Mouse (Mus musculus): ENCODE data around the gene Immt. TPM values are rescaled to one million over a fixed set of nuclear protein-coding genes. Genes with fewer than 3 reads are reported as not detected.

The Immt gene
- total RNA-seq (2021): 100 to 1,000 TPM; 203 to 246 TPM
- long read RNA-seq, experiment 1, partial matches to known transcripts: 1 of 25 reads
- long read RNA-seq, experiment 1, other reads (novel, unspliced or antisense): 20 of 25 reads
- long read RNA-seq, experiment 2, partial matches to known transcripts: 3 of 32 reads
- long read RNA-seq, experiment 2, other reads (novel, unspliced or antisense): 25 of 32 reads

- DNase-seq: peak; percentile 98
Measured at GRCm38 (mm10) chr6:71830690-71831580, at the start of gene Immt. Gene Immt (plus strand): TSS chr6:71831331.

- DNase-seq: no peak
Measured at GRCm38 (mm10) chr6:71783165-71783564, 48.0 kb upstream of the Immt start.

DNA sequence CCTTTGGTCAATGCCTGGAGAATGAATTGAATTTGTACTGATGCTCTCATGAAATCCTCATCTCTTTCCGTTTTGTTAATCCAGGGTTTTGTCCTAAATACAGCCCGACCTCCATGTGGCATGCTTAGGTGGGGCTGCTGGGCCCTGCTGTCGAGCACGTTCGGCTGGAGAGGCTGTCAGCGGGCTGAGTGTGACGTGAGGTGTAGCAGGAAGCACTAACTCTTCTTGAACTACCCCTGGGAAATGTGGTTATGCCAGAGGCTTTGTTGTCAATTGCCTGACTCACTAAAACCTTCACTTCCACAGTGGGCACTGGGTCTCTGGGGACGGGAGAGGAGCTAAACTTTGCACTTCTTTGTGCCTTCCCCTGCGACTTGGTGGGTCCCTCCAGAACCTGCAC is 42.8 kb upstream of the Immt start:
- DNase-seq: no peak

- no peak for DNase-seq
Measured at GRCm38 (mm10) chr6:71791771-71792170, 39.4 kb upstream of the Immt start.

DNA sequence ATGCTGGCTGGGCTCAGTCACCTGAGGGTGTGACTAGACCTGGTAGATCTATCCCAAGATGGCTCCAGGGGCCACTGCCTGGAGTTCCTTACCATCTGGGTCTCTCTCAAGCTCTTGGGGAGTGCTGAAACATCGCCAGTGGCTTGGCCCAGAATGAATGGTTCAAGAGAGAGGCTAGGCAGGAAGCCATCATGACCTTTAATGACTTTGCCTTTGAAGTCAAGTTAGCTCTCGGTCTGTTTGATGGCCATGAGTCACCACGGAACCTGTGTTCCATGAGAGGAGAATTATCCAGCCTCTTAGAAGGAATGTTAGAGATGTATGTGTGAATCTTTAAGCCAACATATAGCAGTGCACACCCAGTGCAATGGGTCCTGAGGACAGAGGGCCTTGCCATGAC is 31.7 kb upstream of the Immt start:
- DNase-seq: no peak

GRCm38 (mm10) chr6:71801011-71801713 is 30.0 kb upstream of the Immt start:
- no peak for DNase-seq

GRCm38 (mm10) chr6:71801714-71802094 is 29.4 kb upstream of the Immt start:
- DNase-seq: no peak

GRCm38 (mm10) chr6:71803609-71804008 is 27.5 kb upstream of the Immt start:
- DNase-seq: no peak

GRCm38 (mm10) chr6:71804061-71804829 is 26.9 kb upstream of the Immt start:
- peak; percentile 68 for DNase-seq

DNA sequence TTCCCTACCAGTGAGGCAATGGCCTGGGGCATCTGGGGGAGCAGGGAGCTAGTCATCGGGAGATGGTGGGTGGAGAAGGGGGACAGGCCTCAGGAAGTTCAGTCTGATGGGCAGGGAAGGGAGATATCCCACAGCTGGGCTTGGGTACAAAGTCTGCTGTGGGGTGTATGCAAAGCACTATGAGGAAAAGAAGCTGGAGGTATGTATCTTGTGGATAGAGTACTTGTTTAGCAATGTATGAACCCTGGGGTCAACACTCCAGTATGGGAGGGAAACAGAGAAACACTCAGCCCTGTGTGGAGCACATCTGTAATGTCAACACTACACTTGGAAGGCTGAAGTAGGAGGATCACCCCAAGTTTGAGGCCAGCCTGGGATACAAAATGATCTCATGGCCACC is 24.4 kb upstream of the Immt start:
- no peak for DNase-seq

GRCm38 (mm10) chr6:71809890-71810289 is 21.2 kb upstream of the Immt start:
- no peak for DNase-seq

DNA sequence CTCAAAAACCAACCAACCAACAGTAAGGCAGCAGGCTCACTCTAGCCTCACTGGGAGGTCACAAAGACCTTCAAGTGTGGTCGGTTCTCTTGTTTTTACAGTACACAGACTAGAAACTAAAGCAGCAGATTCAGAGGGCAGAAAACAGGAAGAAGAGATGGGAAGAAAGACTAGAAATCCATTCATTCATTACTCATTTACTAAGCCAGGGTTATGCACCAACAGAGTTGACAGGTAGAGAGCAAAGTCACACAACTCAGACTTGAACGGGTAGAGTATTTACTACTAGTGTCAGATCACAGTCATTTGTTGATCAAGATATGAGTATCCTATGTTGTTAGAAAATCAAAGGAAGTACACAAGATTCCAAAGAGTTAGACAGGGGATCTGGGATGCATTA is 18.3 kb upstream of the Immt start:
- no peak for DNase-seq

DNA sequence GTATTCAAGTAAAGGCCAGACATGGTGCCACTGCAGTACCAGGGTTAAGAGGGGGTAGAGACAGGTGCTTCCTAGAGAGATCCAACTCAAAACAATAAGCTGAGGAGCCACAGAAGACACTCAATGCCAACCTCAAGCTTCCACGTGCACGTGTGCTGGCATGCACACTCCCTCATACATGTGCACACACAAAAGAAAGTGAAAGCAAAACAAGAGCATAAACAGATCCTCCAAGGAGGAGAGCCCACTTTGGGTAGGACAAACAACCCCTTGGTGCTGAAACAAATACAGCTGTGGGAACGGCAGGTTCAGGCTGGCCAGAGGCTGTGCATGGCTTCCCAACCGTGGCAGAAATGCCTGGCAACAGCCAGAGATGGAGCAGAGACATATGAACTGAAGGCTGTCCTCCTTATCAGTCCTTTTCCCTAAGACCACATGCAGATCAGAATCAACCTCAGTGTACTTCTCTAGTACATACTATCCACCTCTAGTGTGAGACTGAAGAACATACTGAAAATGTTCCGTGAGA is 11.3 kb upstream of the Immt start:
- DNase-seq: no peak

DNA sequence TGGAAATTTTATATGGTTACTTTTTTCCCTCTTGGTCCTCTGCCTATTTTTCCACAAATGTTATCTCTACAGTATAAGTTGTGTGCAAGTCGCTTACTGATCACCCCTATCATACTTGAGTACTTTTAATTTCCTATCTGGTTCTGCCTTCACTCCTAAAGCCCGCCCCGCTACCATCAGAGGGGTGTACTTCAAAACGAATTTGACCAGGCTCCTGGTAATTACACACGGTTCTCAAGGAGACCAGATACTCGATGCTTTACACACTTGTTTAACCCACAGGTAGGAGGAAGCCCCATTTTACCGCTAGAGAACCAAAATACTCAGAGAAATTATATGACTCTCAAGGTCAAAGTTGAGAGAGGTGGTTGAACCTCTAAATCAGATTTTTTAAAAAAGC is 8.0 kb upstream of the Immt start:
- no peak for DNase-seq

GRCm38 (mm10) chr6:71823488-71823887 is 7.6 kb upstream of the Immt start:
- peak; percentile 83 for DNase-seq

- no peak for DNase-seq
Measured at GRCm38 (mm10) chr6:71823961-71824360, 7.2 kb upstream of the Immt start.

DNA sequence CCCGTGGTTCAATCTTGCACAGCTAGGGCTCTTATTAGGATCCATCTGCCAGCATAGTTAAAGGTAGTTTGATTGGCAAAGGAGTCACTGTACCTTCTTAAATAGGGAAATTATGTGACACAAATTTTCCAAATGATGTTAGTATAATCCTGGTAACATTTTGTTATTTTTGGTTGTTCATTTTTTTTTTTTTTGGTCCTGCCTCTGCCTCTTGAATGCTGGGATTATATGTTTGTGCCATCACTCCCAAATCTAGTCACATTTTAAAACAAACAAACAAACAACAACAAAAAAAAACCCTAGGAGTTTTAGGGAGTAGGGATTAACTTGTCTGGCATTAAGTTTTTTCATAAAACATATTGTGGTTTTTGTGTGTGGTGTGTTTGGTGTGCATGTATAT is 4.3 kb upstream of the Immt start, which contains the start of gene Mrpl35:
Gene Mrpl35, minus strand, starts transcription at position 101 of the 400 bp plus-strand sequence.
- DNase-seq: no peak

DNA sequence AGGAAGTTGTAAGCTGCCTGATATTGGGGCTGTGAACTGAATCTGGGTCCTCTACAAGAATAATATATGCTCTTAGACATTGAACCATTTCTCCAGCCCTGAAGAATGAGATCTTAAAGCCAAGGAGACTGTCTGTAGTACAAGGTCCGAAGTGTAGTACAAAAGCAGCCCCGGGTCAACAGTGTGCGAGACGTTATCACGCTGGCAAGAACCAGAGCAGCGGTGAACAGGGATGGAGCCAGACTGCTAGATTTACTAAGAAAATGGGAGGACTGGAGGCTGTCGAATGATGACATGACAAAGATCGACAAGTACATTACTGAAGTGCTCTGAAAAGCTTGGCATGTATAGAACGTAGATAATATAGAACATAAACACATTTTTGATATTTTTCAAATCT is 1.4 kb upstream of the Immt start:
- no peak for DNase-seq

- DNase-seq: peak; percentile 91
Measured at GRCm38 (mm10) chr6:71831581-71831960, 440 bp downstream of the Immt start.

DNA sequence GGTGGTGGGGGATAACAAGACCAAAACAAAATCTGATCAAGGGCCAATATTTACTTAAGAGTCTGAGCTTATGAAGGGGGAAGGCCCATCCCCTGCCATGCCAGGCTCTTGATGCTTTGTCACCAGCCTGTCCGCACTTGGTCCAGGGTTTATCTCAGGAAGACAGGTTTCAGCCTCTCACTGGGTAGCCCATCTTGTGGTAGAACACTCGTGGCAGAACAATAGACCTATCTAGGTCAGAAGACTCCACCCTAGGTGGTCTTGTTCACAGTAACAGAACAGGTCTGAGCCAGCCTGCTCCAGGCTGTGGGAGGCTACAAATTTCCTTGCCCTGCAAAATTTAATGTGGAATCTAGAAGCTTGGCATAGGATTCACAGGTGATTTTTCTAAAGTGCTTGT is 5.7 kb downstream of the Immt start:
- no peak for DNase-seq

DNA sequence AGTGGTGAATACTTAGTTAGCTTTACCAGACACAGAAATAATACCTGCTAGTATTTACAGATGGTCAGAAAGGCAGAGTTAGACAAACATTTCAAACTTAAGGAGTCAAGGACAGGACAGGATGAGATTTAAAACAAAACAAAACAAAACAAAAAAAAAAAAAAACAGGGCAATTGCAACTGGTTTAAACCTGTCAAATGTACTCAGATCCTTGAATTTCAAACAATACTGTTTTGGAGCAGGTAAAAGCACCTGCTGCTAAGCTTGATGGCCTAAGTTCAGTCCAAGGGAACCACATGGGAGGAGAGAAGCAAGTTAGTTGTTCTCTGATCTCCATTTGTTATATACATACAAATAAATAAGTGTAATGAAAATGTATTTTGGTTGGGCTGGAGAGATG is 8.7 kb downstream of the Immt start:
- no peak for DNase-seq
